Mouse (Mus musculus) layer of hippocampus, postnatal 14 days (tissue): ENCODE results near the gene Hunk. TPM values are rescaled to one million over a fixed set of nuclear protein-coding genes. Genes with fewer than 3 reads are reported as not detected.

Source experiments
- DNase-seq, 2 experiments: peaks; one replicate each; pipeline ENCODE4 v3.0.0; 2021 to 2022; ENCODE audit warnings: low spot score in 2 of 2, mixed read lengths in 1 of 2
- total RNA-seq, 2 experiments: library from RNA; stranded (reverse); gene quantifications; 2 replicates each; pipeline ENCODE4 v1.2.3; 2021

The Hunk gene
- total RNA-seq, 2 experiments from 2014 or later: 26.6 to 27.2 TPM

- no peak for DNase-seq
These were observed 42.2 kb downstream of the Hunk start for GRCm38 (mm10) chr16:90427838-90428630.

GRCm38 (mm10) chr16:90433551-90433950 is 47.7 kb downstream of the Hunk start:
- no peak for DNase-seq

- no peak for DNase-seq
These were observed 49.4 kb downstream of the Hunk start for GRCm38 (mm10) chr16:90435231-90435630.

GRCm38 (mm10) chr16:90437276-90437675 is 51.5 kb downstream of the Hunk start:
- DNase-seq: no peak

- no peak for DNase-seq
These were observed 53.7 kb downstream of the Hunk start for GRCm38 (mm10) chr16:90439493-90439892.

GRCm38 (mm10) chr16:90440654-90441053 is 54.8 kb downstream of the Hunk start:
- no peak for DNase-seq

GRCm38 (mm10) chr16:90442991-90443390 is 57.2 kb downstream of the Hunk start:
- no peak for DNase-seq

- no peak for DNase-seq
These were observed 67.4 kb downstream of the Hunk start for GRCm38 (mm10) chr16:90453197-90453596.

GRCm38 (mm10) chr16:90456495-90457125 is 70.8 kb downstream of the Hunk start:
- no peak for DNase-seq

GRCm38 (mm10) chr16:90458899-90459610 is 73.2 kb downstream of the Hunk start:
- DNase-seq: no peak

- no peak for DNase-seq
These were observed 75.6 kb downstream of the Hunk start for GRCm38 (mm10) chr16:90461304-90461905.

- DNase-seq: no peak
These were observed 77.0 kb downstream of the Hunk start for GRCm38 (mm10) chr16:90462728-90463275.

- no peak for DNase-seq
These were observed 79.3 kb downstream of the Hunk start for GRCm38 (mm10) chr16:90465154-90465553.

- DNase-seq: no peak
These were observed 82.5 kb downstream of the Hunk start for GRCm38 (mm10) chr16:90468286-90468685.

GRCm38 (mm10) chr16:90475701-90476229 is 90.0 kb downstream of the Hunk start:
- no peak for DNase-seq

- DNase-seq: no peak
These were observed 95.8 kb downstream of the Hunk start for GRCm38 (mm10) chr16:90481612-90482011.

GRCm38 (mm10) chr16:90483341-90483740 is 97.5 kb downstream of the Hunk start:
- no peak for DNase-seq

GRCm38 (mm10) chr16:90485125-90485524 is 99.3 kb downstream of the Hunk start:
- peak in 1 of 2 experiments; percentile 57 for DNase-seq

GRCm38 (mm10) chr16:90485599-90485998 is 99.8 kb downstream of the Hunk start:
- no peak for DNase-seq

- DNase-seq: no peak
These were observed 104.3 kb downstream of the Hunk start for GRCm38 (mm10) chr16:90490066-90490465.

GRCm38 (mm10) chr16:90491898-90492499 is 106.2 kb downstream of the Hunk start:
- peak in 1 of 2 experiments; percentile 35 for DNase-seq
